In genomic region chr3:60570491-60571022, GRCm38 (mm10) we compare ENCODE assay signal across 9 mouse cellular contexts.
DNase-seq lines count a peak whose midpoint lies in the region; ATAC-seq lines count a peak whose summit lies in the region.
"Had no signal": no experiment of that assay in that cellular context is flagged by ENCODE, and none has a peak within 500 bp of the region (broad histone marks: within the 10 kb centered on the region; RNA-seq: fewer than 3 reads in every experiment).

No protein-coding gene starts in this region.

- no peaks in the 10 kb centered on the region for H3K27me3 ChIP-seq in kidney, embryonic 15.5 days
- H3K27me3 ChIP-seq: neural tube, embryonic 12.5 days had no signal

- H3K27ac ChIP-seq in kidney, embryonic 15.5 days: no peak overlapping the region
- H3K27ac ChIP-seq: neural tube, embryonic 12.5 days had no signal

- no peaks in the 10 kb centered on the region for H3K9me3 ChIP-seq in kidney, embryonic 15.5 days (replicated peaks)
- H3K9me3 ChIP-seq: neural tube, embryonic 12.5 days had no signal

- peak; percentile 84 for ATAC-seq in erythroblast, adult 5-6 weeks (replicated peaks; ENCODE audit: low FRiP score, poor library complexity, severe bottlenecking)
- peak; percentile 83 for ATAC-seq in kidney, embryonic 15.5 days (replicated peaks; ENCODE audit: low FRiP score)

- no peak overlapping the region for H3K9ac ChIP-seq in kidney, embryonic 15.5 days
- H3K9ac ChIP-seq: neural tube, embryonic 12.5 days had no signal

- DNase-seq in retina, postnatal 1 day: peak; percentile 35
- DNase-seq in retina, embryonic 14.5 days (ENCODE audit: low spot score): no peak
- DNase-seq in adrenal gland, adult 8-10 months: peak; percentile 75
- DNase-seq in monocyte, adult 2 months (ENCODE audit: low read depth in 1 of 2, low spot score in 2 of 2): peak; percentile 24 to 30
- no peak for DNase-seq in ovary, postnatal 36 days (ENCODE audit: low spot score)
- no peak for DNase-seq in embryo, embryonic 11 days

- H3K36me3 ChIP-seq in kidney, embryonic 15.5 days: no peaks in the 10 kb centered on the region
- H3K36me3 ChIP-seq: neural tube, embryonic 12.5 days had no signal

- no peak overlapping the region for H3K4me3 ChIP-seq in kidney, embryonic 15.5 days (replicated peaks)
- H3K4me3 ChIP-seq: neural tube, embryonic 12.5 days had no signal

- 52% methylated on average over 5 of the region's 5 CpGs for WGBS in kidney, embryonic 15.5 days

- 0 out of 2 replicates have a peak, but pooled peaks cover 10% of the 10 kb centered on the region for H3K4me1 ChIP-seq in kidney, embryonic 15.5 days

- no peak overlapping the region for H3K4me2 ChIP-seq in kidney, embryonic 15.5 days
- H3K4me2 ChIP-seq: neural tube, embryonic 12.5 days had no signal

Comparison
In these comparisons a context has a peak if more than half of its experiments do, and no peak if none do; other contexts are left out.
1. DNase-seq: peak in retina, postnatal 1 day (single experiment), adrenal gland, adult 8-10 months (single experiment) and monocyte, adult 2 months (2 of 2); none in retina, embryonic 14.5 days (single experiment), ovary, postnatal 36 days (single experiment) and embryo, embryonic 11 days (single experiment).